Mouse (Mus musculus) intestine, postnatal 0 days (tissue): ENCODE measurements around the gene Slc43a2. TPM values are rescaled to one million over a fixed set of nuclear protein-coding genes. Genes with fewer than 3 reads are reported as not detected.

Source experiments
- ATAC-seq: fragments of 200-750 bp; cut with Nextera tagmentation; 2 replicates; pipeline ENCODE4 v1.8.0; 2017; ENCODE audit warnings: mild to moderate bottlenecking, moderate TSS enrichment, moderate library complexity
- H3K27ac ChIP-seq: fragments of 300-500 bp; sonication (generic); 2 replicates; pipeline ENCODE4 v1.5.1; 2014; ENCODE audit warnings: mild to moderate bottlenecking, low read depth, low read length, moderate library complexity
- H3K27me3 ChIP-seq: fragments of 300-500 bp; sonication (generic); replicated peaks from 2 replicates; pipeline ENCODE4 v1.6.1; 2014; ENCODE audit warnings: low read length, mixed read lengths; ENCODE audit not compliant: control insufficient read depth, insufficient read depth
- H3K36me3 ChIP-seq: fragments of 300-500 bp; sonication (generic); 2 replicates; pipeline ENCODE4 v1.6.1; 2014; ENCODE audit warnings: mild to moderate bottlenecking, moderate library complexity; ENCODE audit not compliant: control insufficient read depth, insufficient read depth
- H3K4me1 ChIP-seq: fragments of 300-500 bp; sonication (generic); replicated peaks from 2 replicates; pipeline ENCODE4 v1.6.1; 2014; ENCODE audit warnings: antibody characterized with exemption, low read length, mixed read lengths; ENCODE audit not compliant: control insufficient read depth, insufficient read depth
- H3K4me2 ChIP-seq: fragments of 300-500 bp; sonication (generic); replicated peaks from 2 replicates; pipeline ENCODE4 v1.6.1; 2014; ENCODE audit warnings: low read depth, mild to moderate bottlenecking, moderate library complexity
- H3K4me3 ChIP-seq: fragments of 300-500 bp; sonication (generic); 2 replicates; pipeline ENCODE4 v1.5.1; 2014; ENCODE audit warnings: low read depth, low read length
- H3K9ac ChIP-seq: fragments of 300-500 bp; sonication (generic); 2 replicates; pipeline ENCODE4 v1.6.1; 2014; ENCODE audit warnings: mild to moderate bottlenecking, low read depth, low read length
- H3K9me3 ChIP-seq: fragments of 300-500 bp; sonication (generic); 2 replicates; pipeline ENCODE4 v1.6.1; 2016; ENCODE audit warnings: mixed run types; ENCODE audit not compliant: control insufficient read depth
- CTCF ChIP-seq: sonication (generic); IDR thresholded peaks from 2 replicates; pipeline ENCODE4 v1.5.1; 2016; ENCODE audit warnings: low read depth, mild to moderate bottlenecking, control low read depth, antibody characterized with exemption, moderate library complexity
- WGBS: fragments of 180-500 bp; shearing (Covaris S2); extraction: QIAGEN DNeasy Blood & Tissue Kit; methylation state at CpG from one replicate; pipeline ENCODE4 v1.1.7; 2014; 5-methylcytosine and 5-hydroxymethylcytosine counted together
- polyA plus RNA-seq: library from polyadenylated mRNA; unstranded; fragments of >200 nt; fragmentation: Nextera tagmentation; extraction: Ambion mirVana; gene quantifications from 2 replicates; pipeline ENCODE4 v1.2.1, GENCODE M21; 2015

The Slc43a2 gene
- polyA plus RNA-seq, 1 experiment from 2014 or later: 46.4 TPM

DNA sequence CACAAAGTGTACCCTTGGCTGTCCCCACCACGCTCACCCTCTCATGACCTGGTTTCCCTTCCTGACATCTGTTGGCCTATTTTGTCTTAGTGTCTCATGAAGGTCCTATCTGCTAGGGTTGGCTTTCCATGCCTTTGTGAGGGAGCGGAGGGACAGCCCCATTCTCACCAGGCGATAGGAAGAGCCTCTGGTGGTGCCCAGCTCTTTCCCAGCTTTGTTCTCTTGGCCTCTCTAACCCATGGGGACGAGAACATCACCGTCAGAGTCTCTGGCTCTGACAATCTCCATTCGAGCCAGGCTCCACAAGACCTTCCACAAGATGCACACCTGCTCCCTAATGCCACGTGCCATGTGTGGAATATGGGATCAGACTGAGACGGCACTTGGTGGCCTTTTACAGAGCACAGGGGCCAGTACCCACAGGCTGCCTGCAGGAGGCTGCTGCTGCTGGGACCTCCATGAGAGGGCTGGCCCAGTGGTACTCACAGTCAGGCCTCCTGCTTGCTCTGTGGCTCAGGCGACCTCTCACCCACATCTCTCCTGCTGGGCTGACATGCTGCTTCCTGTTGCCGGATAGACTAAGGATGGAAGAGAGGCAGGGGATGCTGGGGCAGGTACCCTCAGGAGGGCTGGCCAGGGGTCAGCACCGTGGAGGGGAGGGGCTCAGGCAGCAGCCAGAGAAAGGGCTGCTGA lies 6.1 kb downstream of the Slc43a2 start:
- no peak for ATAC-seq

DNA sequence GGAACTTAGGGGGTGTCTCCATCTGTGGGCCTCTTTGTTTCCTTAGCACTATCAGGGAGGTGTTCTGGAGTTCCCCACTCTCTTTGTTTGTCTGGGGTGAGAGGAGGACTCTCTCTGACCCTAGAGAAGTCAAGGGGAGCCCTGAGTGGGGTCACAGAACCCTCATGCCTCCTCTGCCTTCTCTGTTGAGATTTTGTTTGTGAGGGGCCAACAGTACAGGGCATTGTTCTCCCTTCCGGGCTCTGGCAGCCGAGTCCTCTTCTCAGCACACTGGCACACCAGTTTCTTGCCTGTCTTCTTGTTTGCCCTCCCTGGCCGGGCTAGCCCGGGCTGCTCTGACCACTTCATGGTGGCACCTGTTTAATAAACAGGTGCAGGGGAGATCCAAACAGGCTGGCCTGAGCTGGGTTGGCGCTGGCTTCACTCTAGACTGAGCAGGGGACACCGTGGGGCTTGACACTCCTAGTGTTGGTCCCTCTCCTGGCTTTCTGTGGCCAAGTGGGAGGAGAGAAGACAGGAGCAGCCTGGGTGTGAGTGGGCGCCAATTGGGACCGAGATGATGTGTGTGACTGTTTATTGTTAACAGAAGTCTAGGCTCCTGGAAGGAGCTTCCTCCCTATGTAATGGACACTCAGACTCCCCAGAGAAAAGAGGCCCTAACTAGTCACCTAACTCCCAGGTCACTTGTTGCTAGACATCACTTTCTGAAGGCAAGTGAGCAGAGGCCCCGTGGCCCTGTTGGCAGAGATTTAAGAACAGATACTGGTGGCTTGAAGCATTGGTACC lies 6.9 kb downstream of the Slc43a2 start:
- H3K9me3 ChIP-seq: no peaks in the 10 kb centered on the region
- no peak overlapping the region for H3K4me3 ChIP-seq
- H3K36me3 ChIP-seq: peaks cover 6% of the 10 kb centered on the region
- H3K27ac ChIP-seq: peak overlapping the region; percentile 50
- TF ChIP-seq CTCF: no peak
- WGBS: 64% methylated on average over 9 of the region's 9 CpGs
- peaks cover 9% of the 10 kb centered on the region; the same call in 1 of the 2 replicates for H3K4me1 ChIP-seq
- no peaks in the 10 kb centered on the region for H3K27me3 ChIP-seq
- no peak overlapping the region for H3K4me2 ChIP-seq
- no peak overlapping the region for H3K9ac ChIP-seq
- ATAC-seq: no peak

More for the DNA sequence above, 6.1 kb downstream of the Slc43a2 start:
- H3K27ac ChIP-seq: peak overlapping the region; percentile 50; the same call in 1 of the 2 replicates
- no peaks in the 10 kb centered on the region for H3K27me3 ChIP-seq
- no peak overlapping the region for H3K9ac ChIP-seq
- TF ChIP-seq CTCF: peak; percentile 43
- 69% methylated on average over 11 of the region's 11 CpGs for WGBS
- H3K9me3 ChIP-seq: no peaks in the 10 kb centered on the region
- no peak overlapping the region for H3K4me2 ChIP-seq
- H3K4me3 ChIP-seq: no peak overlapping the region
- peaks cover 11% of the 10 kb centered on the region; the same call in 1 of the 2 replicates for H3K4me1 ChIP-seq
- H3K36me3 ChIP-seq: peaks cover 6% of the 10 kb centered on the region

DNA sequence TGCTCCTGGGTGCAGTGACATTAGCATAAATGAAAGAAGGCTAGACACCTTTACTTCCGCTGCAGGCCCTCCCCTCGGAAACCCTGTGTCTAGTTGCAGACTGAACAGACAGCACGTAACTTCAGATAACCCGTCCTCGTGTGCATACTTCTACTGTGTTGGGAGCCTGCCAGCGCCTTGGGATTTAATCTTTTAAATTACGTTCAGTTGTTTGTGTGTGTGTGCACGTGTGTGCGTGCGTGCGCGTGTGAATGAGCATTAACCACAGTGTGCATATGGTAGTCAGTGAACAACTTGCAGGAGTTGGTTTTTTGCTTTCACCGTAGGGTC lies 7.4 kb downstream of the Slc43a2 start:
- no peak for ATAC-seq
- WGBS: 83% methylated on average over 13 of the region's 13 CpGs
- Histone ChIP-seq H3K36me3 (peaks cover 6% of the 10 kb centered on the region), H3K4me1 (peaks cover 8% of the 10 kb centered on the region; the same call in 1 of the 2 replicates), H3K9me3 (no peaks in the 10 kb centered on the region), H3K4me3 (no peak overlapping the region), H3K4me2 (no peak overlapping the region), H3K27ac (no peak overlapping the region), H3K27me3 (no peaks in the 10 kb centered on the region), H3K9ac (no peak overlapping the region)
- no peak for TF ChIP-seq CTCF

DNA sequence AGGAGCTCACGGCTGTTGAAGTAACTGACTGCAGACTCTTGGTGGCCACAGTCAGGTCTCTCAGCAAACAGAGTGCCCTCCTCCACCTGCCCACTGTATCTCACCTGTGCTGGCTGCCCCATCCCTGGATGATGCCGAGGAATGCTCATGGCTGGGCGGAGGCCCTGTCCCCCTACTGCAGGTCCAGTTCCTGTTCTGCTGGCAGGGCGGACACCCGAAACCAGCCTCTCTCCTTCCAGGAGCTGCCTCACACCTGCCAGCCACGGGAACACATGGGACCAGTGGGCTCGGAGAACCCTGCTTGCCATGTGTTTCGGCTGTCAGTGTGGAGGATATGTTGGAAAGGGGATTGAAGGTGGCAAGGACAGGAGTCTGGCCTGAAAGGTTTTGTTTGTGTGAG lies 8.7 kb downstream of the Slc43a2 start:
- TF ChIP-seq CTCF: no peak
- Histone ChIP-seq H3K36me3 (peaks cover 12% of the 10 kb centered on the region), H3K27me3 (no peaks in the 10 kb centered on the region), H3K27ac (no peak overlapping the region; the same call in 1 of the 2 replicates), H3K9ac (no peak overlapping the region), H3K9me3 (no peaks in the 10 kb centered on the region), H3K4me1 (peaks cover 8% of the 10 kb centered on the region; the same call in 1 of the 2 replicates), H3K4me3 (no peak overlapping the region), H3K4me2 (no peak overlapping the region)
- ATAC-seq: no peak
- 86% methylated on average over 8 of the region's 8 CpGs for WGBS

DNA sequence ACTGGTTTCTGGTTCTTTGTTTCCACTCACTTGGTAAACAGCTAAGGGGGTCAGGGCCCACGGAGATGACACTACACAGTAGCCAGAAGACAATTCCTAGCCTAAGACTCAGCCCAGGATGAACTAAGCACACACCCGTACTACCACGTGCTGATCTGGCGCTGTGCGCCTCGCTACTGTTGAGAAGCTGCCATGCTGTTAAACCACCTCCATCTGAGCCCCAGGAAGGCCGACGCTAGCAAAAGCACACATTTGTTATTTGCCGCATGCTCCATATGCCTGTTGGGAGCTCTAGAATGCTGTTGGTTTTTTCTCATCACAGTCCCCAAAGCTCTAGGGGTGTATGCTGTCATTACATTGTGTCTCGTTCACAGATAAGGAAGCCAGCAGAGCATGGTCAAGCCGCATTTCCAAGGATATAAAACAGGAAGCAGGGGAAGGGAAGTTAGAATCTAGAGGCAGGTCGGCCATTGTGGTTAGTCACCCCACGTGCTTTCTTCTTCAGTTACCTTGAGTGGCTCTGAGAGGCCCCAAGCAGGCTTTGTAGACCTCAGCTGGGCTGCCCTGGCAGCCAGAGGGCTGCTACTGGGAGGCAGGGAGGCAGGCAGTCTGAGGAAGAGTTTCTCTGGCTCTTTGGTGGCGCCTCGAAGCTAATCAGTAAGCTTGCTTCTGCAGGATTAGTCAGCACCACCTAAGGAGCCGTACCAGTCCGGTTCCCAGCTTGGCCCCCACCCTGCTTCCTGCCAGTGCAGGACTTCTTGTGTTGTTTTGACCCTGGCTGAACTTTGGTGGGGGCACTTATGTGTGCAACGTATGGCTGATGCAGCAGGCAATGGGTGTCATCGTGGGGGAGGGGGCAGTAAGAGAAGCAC lies 9.5 kb downstream of the Slc43a2 start:
- H3K9ac ChIP-seq: peak overlapping the region; percentile 38; the same call in 1 of the 2 replicates
- H3K4me1 ChIP-seq: peaks cover 4% of the 10 kb centered on the region; the same call in 1 of the 2 replicates
- H3K9me3 ChIP-seq: no peaks in the 10 kb centered on the region
- H3K27ac ChIP-seq: peak overlapping the region; percentile 54
- ATAC-seq: peak; percentile 23; the same call in 1 of the 2 replicates
- no peaks in the 10 kb centered on the region for H3K27me3 ChIP-seq
- 53% methylated on average over 19 of the region's 19 CpGs for WGBS
- H3K4me2 ChIP-seq: no peak overlapping the region
- TF ChIP-seq CTCF: no peak
- H3K4me3 ChIP-seq: no peak overlapping the region
- H3K36me3 ChIP-seq: peaks cover 19% of the 10 kb centered on the region

DNA sequence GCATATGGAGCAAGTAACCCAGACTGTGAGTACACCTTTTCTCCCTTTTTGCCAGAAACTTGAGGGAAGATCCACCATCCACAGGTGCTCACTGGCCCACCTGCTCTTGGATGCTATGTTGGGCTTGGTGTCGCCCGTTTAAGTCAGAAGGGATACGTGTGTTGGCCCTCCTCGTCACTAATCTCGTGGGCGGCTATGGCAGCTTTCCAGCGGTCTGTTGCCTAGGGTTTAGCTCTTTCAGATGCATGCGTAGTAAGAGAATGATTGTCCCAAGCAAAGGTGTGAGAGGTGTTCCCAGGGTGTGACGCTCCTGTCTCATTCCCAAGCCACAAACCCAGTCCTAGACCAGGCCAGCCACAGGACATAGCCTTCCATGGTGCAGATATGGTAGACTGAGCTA lies 13.2 kb downstream of the Slc43a2 start:
- no peak for ATAC-seq
- Histone ChIP-seq H3K4me2 (no peak overlapping the region), H3K9me3 (no peaks in the 10 kb centered on the region), H3K27me3 (no peaks in the 10 kb centered on the region), H3K4me1 (no peaks in the 10 kb centered on the region), H3K9ac (no peak overlapping the region), H3K27ac (no peak overlapping the region), H3K4me3 (no peak overlapping the region), H3K36me3 (peaks cover 25% of the 10 kb centered on the region)
- 92% methylated on average over 9 of the region's 9 CpGs for WGBS
- TF ChIP-seq CTCF: no peak
